Mouse (Mus musculus) CH12F3 (cell line): ENCODE measurements at regions not wholly inside any gene's neighbourhood (a gene's known extent, or its start where the extent isn't known, plus 50 kb on each side); places are given as distances from the start of the nearest gene placed in this dataset.

Experiments used
- in situ Hi-C: fragments of 300-500 bp; cut with MboI; formaldehyde crosslinking; loops from 2 replicates; pipeline ENCODE4 v1.14.3; 2020; ENCODE audit warnings: low sequenced_read_pairs

DNA sequence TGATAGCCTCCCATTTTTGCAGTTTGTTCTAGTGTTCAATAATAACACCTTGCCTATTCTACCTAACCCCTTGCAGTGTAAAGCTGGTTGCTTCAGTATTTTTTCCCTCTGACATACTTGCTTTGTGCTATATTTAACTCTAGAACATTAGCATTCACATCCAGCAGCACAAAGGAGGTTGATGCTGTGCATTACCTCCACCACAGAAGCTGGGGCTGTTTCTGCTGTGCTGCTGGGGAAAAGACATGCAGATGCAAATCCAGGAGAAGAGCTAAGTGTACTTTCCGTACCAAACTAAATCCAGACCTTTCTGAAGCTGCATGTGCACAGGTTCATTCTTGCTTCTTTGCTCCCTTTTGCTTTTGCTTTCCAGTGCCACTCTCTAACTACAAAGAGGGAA is 403.9 kb upstream of the Mef2c start:
- in situ Hi-C loops, result loop anchor here (25.0 kb wide), 1 partner anchor 562 kb away; no protein-coding TSS in a partner anchor

DNA sequence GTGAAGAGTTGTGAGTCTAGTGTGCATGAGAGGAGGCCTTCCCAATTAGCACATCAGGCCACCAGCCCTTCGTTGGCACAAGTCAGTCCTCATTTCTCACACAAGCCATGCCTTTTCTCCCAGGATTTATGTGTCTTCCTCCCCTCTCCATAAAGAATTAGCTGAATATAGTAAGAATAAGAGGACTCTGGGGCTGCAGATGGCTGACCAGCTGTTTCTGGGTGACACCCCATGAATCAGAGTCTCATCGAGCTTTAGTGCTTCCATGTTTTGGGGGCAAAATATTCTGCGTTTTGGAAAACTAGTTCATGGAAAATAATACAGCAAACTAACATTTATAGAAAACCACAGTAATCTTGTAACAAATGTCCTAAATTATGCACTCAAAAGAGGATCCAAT is 393.2 kb upstream of the Mef2c start:
- in situ Hi-C loops, result no loop called here

DNA sequence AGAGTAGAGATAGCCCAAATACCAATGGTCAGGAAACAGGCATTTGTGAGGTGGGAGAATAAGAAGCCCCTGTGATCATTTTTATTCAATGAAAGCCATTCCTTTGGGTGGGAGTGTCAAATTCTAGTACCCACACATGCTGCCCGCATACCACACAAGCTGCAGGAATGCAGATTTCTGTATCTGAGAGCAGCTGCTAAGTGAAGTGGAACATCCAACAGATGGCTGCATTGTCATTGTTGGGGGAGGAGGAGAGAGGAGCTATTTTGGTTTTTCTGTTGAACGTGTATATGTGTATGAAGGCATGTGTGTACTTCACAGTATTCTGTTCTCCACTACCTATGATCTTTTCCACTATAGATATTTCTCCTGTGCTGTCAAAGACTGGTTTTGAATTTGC is 392.3 kb upstream of the Mef2c start:
- in situ Hi-C loops, result no loop called here

DNA sequence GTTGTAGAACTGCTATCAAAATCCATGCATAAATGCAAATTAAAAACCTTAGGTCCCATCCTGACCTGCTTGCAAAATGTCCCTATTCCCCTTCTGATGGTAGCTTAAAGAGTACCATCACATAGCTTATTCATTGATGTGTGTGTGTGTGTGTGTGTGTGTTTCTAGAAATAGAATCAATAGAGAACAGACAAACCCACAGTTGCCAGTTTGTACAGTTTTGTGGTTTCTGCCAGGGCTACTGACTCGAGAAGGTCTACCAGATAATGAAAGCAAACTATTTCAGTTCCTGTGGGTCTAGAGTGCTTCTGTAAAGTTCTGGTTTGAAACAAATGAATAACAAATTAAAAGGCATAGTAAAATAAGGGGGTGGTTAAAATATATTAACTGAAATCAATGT is 391.5 kb upstream of the Mef2c start:
- in situ Hi-C loops, result no loop called here

DNA sequence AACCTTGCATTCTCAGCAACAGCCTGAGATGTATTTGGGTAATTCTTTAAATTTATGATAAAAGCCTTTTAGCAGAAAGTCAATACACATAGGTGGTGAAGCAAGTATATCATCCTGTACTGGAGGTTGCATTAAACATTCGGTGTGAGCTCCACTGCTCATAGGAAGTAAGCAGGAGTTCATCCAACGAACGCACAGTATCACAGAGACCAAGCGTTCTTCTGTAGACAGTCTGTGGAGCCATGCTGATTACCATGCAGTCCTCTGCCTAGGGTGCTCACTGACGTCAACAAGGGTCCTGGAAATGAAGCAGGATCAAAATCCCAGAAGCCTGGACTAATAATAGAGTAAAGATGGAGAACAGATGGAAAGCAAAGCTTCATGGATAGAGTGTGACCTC is 391.1 kb upstream of the Mef2c start:
- in situ Hi-C loops, result no loop called here

DNA sequence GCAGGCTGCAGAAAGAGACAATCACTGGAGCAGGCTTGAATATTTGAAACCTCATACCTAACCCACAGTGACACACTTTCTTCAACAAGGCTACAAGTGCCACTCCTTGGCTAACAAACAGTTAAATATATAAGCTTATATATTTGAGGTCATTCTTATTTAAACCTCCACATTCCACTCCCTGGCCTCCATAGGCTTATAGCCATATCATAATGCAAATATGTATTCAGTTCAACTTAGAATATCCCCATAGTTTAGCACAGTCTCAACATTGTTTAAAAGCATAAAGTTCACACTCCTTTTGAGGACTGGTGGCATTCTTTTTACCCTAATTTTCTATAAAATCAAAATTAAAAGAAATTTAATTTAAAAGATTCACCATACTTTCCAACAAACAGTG is 390.0 kb upstream of the Mef2c start:
- in situ Hi-C loops, result no loop called here

DNA sequence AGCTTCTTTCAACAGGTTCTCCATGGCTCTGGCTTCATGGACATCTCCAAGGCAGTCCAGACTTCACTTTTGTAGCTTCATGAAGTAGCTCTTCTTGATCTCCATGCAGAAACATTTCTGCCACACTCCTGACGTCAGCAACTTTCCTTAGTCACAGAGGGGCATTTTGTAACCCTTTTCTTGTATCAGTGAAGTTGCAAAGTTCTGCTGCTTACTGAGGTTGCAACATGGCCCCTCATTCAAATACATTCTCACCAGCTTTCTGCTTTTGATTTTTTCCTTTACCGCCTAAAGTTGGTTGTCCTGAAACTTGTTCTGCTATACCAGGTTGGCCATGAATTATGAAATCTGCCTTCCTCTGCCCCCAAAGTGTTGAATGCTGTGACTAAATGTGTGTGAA is 389.4 kb upstream of the Mef2c start:
- in situ Hi-C loops, result no loop called here

DNA sequence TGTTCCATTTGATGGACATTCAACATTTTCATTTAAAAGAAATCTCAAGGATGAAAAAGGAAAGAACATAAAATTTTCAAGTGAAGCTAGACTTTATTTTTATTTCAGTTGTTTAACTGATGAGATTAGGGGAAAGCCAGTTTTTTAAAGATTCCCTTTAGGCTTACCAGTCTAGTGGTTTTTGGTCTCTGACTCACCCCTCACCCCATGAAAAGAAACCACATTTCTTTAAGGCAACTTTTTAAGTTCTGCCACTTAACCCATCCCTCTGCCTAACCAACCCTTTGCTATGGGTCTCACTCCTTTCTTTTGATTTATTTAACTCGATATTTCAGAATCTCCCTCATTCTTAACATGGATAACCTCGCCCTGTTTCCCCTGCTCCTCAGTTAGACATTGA is 388.1 kb upstream of the Mef2c start:
- in situ Hi-C loops, result no loop called here

DNA sequence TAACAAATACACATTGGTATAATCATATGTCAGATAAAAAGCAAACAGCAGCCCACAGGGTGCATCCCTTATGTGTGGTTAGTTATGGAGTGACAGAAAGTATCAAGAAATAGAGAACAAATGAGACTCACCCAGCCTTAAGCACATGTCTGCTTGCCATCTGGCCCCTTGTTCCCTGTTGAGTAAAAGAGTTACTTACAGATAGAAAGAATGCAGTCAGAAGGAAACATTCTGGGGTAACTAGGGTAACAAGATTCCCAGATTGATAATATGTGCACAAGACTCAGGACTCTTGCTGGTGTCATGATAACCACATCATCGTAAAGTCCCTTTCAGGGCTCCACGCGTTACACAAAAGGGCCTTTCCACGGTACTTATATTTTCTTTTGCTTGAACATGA is 383.5 kb upstream of the Mef2c start:
- in situ Hi-C loops, result no loop called here

DNA sequence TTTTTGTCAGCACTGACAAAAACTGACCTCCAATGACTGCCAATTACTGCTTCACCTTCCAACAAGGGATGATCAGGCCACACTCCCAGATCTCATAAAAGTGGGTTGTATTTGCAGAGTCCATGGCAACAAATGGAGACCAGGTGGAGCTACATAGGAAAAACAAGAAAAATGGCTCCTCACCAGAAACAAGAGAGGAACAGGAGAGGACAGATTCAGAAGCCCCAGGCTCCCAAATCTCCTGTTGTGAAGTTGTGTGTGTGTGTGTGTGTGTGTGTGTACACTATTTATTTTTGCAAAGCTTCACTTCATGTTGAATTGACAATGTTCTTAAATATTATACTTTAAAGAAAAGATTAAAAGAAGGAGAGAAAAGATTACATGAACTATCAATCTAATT is 380.2 kb upstream of the Mef2c start:
- in situ Hi-C loops, result no loop called here

DNA sequence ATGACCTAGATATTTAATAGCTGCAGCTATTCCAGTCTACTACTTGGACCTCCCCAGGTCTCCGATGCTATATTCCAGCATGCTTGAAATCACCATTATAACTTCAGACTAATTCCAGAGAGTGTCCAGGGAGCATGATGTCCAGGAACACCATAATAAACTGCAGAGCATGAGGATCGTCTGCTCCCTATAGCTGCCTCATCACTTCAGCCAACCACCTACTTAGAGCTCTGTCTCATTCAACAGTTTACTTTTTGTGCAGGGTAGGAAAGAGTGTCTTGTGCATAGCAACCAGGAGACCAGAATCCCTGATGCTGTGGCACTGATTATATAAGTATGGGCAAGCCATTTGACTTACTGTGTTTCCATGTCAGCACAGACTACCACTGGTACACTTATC is 379.2 kb upstream of the Mef2c start:
- in situ Hi-C loops, result no loop called here

DNA sequence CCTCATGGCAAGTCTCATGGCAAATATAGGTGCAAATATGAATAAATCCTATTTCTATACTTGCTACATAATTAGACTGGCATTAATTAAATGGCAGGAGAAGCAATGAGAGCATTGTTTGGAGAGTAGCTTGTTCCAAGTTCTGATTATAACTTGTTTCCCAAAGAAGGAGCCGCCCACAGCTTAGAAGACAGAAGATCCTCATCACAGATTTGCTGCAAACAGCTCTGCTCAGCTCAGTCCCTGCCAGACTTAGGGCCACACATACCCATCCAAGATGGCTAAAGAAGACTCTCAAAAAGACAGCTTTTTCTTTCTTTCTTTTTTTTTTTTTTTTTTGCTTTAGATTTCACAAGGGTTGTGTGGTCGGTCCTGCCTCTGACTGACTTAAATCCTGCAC is 377.4 kb upstream of the Mef2c start:
- in situ Hi-C loops, result no loop called here

DNA sequence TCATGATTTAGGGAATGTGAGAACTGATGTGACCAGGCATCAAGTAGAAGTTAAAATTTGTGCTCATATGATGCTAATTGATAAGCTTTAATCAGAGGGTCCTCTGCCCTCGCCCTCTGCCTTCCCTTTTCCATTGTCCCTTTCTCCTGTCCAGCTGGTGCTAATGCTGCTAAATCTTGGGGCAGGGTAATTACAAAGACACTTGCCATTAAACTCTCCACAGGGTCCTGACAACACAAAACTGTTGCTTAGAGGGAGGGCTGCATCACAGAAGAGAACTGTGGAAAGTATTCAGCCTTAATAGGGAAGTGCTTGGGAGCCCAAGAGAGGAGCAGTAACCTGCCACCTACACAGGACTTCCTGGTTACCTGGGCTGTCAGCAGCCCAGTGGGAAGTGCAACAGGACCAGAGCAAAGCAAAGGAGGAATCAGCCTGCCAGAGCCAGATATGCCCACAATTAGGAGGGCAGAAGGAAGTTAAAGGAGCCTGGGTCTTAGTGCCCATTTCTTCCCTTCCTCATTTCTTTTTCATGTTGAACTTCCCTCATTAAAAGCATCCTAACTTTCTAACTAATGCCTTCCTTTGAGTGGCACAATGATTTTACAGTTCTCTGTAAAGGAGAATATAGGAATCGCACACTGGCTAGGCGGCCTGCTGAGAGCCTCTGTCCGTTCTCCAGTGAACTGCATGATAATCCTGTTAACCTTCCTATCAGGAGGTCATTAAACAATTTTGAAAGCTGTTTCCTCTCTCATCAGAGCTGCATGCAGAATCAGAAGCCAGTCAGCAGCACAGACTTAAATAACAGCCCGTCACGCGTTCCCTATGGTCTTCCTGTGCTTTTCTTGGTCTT is 372.5 kb upstream of the Mef2c start:
- in situ Hi-C loops, result no loop called here

DNA sequence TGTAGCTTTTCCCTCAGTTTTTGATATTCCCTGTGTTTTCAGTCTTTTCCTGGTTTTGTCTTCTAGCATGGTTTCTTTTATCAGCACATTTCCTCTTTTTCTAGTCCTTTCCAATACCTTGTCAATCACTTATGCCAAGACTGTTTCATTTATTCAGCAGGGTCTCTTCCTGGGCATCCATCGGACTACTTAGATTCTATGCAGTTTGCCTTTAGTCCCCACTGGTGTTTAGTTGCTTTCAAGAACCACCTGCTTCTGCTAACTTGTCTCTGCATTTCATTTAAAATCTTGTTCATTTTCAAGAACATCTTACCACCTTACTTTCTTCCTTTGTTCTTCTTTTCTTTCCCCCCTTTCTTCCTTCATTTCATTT is 371.9 kb upstream of the Mef2c start:
- in situ Hi-C loops, result no loop called here

DNA sequence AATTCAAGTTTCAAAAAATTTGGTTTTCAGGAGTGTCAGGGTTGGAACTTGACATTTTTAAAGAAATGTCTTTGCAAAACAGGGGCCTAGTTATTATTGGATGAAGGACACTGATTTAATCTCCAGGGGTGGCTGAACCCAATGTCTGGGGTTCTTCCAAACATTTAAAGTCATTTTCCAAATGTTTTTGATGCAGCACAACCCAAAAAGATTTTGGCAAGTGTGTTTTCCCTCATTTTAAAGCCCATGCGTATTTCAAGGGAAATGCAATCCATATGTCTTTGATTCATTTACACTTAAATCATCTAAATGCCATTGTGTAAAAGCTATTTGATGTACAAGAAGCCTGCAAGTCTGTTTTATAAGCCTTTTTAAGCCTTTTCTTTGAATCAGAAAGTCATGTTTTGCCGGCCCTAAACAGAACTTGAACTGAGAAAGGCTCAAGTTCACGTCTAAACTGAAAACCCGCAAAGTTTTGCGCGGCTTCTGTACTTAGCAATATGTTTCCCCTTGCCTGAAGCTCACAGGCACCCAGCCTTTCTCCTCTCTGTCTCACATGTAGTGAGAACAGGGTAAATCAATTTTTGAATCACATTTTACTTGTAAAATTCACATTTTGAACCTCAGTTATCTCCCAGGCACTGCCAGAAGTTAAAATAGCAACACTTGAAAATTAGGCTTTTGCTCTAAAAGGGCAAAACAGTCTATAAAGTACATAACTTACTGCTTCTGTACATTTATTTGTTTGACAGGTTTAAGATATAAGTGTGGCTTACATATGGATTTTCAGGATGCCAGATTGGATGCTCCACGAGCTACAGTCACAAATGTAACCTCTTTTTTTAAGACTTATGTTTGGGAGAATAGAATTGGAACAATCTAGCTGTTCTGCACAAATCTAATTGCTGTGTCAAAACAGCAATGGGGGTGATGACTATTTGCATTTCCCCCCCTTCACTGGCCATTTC is 370.9 kb upstream of the Mef2c start:
- in situ Hi-C loops, result no loop called here

DNA sequence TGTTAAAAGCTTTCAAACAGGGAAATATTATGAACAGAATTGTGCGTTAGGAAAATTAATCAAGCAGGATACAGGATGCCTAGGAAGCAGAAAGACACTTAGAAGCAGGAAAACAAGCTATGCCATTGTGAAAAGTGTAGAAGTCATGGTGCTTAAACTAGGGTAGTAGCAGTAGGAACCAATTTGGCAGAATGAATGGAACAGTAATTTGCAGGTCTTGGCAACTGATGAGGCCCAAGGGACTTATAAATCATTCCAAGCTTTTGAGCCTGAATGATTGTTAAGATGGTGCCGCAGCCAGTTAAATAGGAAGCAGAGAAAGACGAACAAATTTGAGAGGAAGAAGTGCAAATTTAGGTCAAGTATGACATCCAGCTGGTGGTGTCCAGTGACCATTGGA is 360.5 kb upstream of the Mef2c start:
- in situ Hi-C loops, result no loop called here

DNA sequence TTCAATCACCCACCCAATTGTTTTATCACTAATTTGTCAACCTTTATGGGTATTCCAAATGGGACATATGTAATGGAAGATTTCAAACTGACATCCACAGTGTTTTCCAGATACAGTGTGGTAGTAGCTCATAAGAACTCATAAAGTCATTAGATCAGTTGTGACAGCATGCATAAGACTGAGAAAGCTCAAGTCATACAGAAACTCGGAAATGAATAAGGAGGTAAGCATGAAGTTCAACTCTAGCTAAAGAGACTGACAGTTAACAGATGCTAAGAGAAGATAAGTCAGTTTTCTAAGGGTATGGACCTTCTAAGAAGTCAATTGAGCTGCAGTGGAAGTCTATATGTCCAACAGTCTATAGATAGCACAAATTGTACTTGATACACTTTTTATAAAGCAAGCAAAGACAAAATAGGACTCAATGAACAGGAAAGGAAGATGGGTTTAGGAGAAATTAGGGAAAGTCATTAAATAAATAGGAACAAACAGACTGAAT is 349.2 kb upstream of the Mef2c start:
- in situ Hi-C loops, result no loop called here

DNA sequence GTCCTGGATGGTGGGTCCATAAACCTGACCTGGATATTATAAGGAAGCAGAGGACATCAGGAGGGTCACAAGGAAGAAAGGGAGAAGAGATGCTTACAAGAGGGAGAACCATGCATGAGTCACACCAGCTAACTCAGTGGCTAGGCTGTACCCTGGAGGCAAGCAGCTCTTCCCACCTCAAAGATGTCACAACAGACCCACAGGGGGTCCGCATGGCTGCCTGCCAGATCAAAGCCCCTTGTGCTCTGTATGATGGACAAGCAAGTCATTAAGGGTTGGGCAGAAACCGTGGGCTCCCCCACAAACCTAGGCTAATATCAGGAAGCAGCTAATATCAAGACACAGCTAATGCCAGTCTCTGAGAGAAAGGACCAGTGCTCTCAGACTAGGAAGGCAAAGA is 343.9 kb upstream of the Mef2c start:
- in situ Hi-C loops, result no loop called here

DNA sequence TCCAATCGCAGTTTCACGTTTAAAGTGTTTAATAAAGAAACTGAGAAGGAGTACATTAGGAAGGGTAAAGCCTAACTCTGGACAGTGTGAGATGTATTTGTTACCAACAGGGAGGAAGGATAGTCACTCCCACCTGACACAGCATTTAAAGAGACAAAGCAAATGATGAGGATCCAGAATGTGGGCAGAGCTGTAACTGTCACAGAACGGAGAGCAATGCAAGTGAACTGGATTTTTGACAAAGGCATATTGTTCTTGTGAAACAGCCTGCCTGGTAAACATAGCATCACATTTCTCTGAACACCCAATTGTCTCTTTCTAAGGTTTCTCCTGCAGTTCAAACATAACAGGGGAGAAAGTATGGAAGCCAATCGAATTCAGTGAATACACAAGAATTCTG is 341.1 kb upstream of the Mef2c start:
- in situ Hi-C loops, result no loop called here

DNA sequence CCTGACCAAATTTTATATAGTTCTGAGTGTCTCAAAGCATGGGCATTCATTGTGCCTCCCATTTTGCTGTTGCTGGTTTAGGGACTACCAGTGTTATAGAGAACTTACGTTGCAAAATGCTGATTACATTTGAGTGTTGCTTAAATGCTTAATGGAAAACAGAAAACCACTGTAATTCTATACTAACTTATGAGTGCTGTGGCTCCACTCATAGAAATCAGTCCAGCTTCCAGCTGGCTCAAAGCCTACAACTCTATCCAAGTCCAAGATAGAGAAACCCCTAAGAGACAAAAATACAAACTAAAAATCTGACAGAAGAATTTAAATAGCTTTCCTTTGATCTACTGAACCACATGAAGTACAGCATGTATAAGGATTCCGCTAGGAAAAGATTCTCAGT is 328.7 kb upstream of the Mef2c start:
- in situ Hi-C loops, result no loop called here

DNA sequence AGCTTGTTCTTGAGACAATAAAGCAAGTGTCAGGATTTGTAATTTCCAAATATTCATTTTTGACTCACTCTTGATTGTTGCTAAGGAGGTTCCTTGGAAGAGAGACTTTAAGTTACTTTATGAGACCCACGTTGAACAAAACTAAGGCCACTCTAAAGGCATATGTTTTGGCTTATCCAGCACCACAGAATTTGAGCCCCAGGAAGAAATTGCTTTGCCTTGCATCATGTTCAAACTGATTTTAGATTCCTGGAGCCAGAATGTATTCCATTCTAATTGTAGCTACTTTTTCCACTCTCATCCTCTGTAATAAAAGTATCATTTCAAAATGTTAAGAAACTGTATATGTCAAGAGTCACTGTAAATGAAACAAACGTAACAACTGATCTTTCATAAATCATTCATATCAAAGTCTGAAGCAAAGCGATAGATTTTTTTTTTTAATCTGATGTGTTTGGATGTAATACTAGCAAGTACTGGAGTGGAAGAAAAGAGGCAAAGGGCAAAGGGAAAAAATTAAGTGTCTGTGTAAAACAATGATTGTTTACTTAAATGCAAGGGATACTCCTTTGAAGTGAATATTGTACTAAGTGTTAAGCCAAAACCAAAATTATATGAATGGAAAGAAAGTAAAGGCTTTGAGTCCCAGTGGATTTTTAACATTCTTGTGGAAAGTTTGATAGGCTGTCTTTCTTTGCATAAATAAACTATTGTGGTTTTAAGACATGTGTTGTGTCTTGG is 301.7 kb upstream of the Mef2c start:
- in situ Hi-C loops, result no loop called here
